Mouse (Mus musculus) heart, embryonic 16.5 days (tissue): ENCODE measurements around the gene Mars2. TPM values are rescaled to one million over a fixed set of nuclear protein-coding genes. Genes with fewer than 3 reads are reported as not detected.
A peak's percentile ranks its signal among the peaks of the same experiment; 100 is the strongest.

Experiments used
- ATAC-seq: fragments of 200-750 bp; cut with Nextera tagmentation; replicated peaks from 2 replicates; pipeline ENCODE4 v1.8.0; 2017; ENCODE audit warnings: moderate number of reproducible peaks; ENCODE audit not compliant: insufficient read depth, low FRiP score; ENCODE audit errors: extremely low read depth
- H3K27ac ChIP-seq: fragments of 300-500 bp; sonication (generic); 2 replicates; pipeline ENCODE4 v1.5.1; 2014; ENCODE audit warnings: mild to moderate bottlenecking, low read length, control low read depth, moderate library complexity
- H3K27me3 ChIP-seq: fragments of 300-500 bp; sonication (generic); 2 replicates; pipeline ENCODE4 v1.6.1; 2014; ENCODE audit warnings: low read length, mixed read lengths; ENCODE audit not compliant: control insufficient read depth, insufficient read depth
- H3K36me3 ChIP-seq: fragments of 300-500 bp; sonication (generic); 2 replicates; pipeline ENCODE4 v1.6.1; 2014; ENCODE audit not compliant: control insufficient read depth, insufficient read depth
- H3K4me1 ChIP-seq: fragments of 300-500 bp; sonication (generic); 2 replicates; pipeline ENCODE4 v1.6.1; 2014; ENCODE audit warnings: low read length, mixed read lengths; ENCODE audit not compliant: control insufficient read depth, insufficient read depth
- H3K4me2 ChIP-seq: fragments of 300-500 bp; sonication (generic); 2 replicates; pipeline ENCODE4 v1.6.1; 2014; ENCODE audit warnings: low read depth, mild to moderate bottlenecking, control low read depth, low read length
- H3K4me3 ChIP-seq: fragments of 300-500 bp; sonication (generic); 2 replicates; pipeline ENCODE4 v1.5.1; 2014; ENCODE audit warnings: mild to moderate bottlenecking, control low read depth, low read length
- H3K9ac ChIP-seq: fragments of 300-500 bp; sonication (generic); 2 replicates; pipeline ENCODE4 v1.6.1; 2014; ENCODE audit warnings: low read length, control low read depth
- H3K9me3 ChIP-seq: fragments of 300-500 bp; sonication (generic); replicated peaks from 2 replicates; pipeline ENCODE4 v1.6.1; 2016; ENCODE audit warnings: low read length; ENCODE audit not compliant: control insufficient read depth
- WGBS: fragments of 180-500 bp; shearing (Covaris S2); extraction: QIAGEN DNeasy Blood & Tissue Kit; methylation state at CpG from one replicate; pipeline ENCODE4 v1.1.7; 2014; 5-methylcytosine and 5-hydroxymethylcytosine counted together
- polyA plus RNA-seq: library from polyadenylated mRNA; unstranded; fragments of >200 nt; fragmentation: Nextera tagmentation; extraction: Ambion mirVana; gene quantifications from 2 replicates; pipeline ENCODE4 v1.2.1, GENCODE M21; 2015

The Mars2 gene
- 3.8 and 4.0 TPM in 2 replicates for polyA plus RNA-seq

DNA sequence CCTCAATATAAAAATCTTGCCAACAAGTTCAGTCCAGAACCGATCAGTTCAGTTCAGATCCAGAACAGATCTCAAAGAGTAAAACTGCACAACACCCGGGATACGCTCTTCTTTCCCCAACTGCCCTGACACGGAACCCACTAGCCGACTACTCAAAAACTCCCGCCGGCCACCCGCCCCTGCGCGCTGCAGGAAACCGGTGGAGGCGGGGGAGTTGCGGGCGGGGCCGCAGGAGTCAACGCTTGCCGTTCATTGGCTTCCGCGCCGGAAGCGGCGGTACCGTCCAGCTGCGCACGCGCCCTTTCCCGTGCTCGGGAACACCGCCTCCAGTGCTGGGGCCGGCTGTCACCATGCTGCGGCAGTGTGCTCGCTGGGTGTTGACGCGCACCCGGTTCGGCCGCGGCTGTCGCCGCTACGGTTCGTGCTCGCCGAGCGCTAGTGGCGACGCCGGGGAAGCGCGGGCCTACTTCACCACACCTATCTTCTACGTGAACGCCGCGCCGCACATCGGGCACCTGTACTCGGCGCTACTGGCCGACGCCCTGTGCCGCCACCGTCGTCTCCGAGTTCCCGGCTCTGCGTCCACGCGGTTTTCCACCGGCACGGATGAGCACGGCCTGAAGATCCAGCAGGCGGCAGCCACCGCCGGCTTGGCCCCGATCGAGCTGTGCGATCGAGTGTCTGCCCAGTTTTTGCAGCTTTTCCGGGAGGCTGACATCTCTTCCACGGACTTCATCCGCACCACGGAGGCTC is at the start of gene Mars2:
TSS of gene Mars2 (plus strand) at position 288 of the 753 bp plus-strand sequence.
- Histone ChIP-seq H3K4me2 (peak within 1 kb of the TSS; percentile 99), H3K9ac (peak within 1 kb of the TSS; percentile 82), H3K27ac (peak within 1 kb of the TSS; percentile 65), H3K4me3 (peak within 1 kb of the TSS; percentile 92), H3K4me1 (peaks cover 22% of the 10 kb centered on the region), H3K36me3 (no peaks in the 10 kb centered on the region), H3K27me3 (no peaks in the 10 kb centered on the region), H3K9me3 (no peaks in the 10 kb centered on the region)
- peak; percentile 99 for ATAC-seq
- WGBS = under 1% methylated on average over 82 of the region's 82 CpGs

DNA sequence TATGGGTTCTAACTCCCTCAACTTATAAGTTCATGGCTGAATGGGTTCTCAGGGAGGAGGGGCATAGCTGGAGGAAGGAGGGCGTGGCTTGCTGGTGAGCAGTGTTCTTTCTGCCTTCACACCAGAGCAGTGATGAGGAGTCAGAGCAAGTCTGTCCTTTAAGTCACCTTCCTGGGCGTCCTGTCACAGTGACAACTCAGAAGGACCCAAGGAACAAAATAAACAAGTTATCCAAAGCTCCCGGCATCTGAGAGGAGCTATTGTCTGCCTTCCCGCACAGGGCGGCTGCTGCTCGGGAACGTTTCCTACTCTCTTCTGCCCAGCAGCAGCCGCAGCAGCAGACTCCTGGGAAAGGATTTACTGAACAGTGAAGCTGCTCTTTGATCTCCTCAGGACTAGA is 45.0 kb upstream of the Mars2 start:
- peaks cover 6% of the 10 kb centered on the region; the same call in 1 of the 2 replicates for H3K36me3 ChIP-seq
- H3K4me3 ChIP-seq = peak overlapping the region; percentile 31
- no peaks in the 10 kb centered on the region for H3K9me3 ChIP-seq
- 16% methylated on average over 8 of the region's 8 CpGs for WGBS
- H3K27ac ChIP-seq = peak overlapping the region; percentile 8; the same call in 1 of the 2 replicates
- peak overlapping the region; percentile 32 for H3K9ac ChIP-seq
- ATAC-seq = no peak; the same call in 1 of the 2 replicates
- H3K27me3 ChIP-seq = no peaks in the 10 kb centered on the region
- H3K4me2 ChIP-seq = peak overlapping the region; percentile 58
- peaks cover 20% of the 10 kb centered on the region for H3K4me1 ChIP-seq

DNA sequence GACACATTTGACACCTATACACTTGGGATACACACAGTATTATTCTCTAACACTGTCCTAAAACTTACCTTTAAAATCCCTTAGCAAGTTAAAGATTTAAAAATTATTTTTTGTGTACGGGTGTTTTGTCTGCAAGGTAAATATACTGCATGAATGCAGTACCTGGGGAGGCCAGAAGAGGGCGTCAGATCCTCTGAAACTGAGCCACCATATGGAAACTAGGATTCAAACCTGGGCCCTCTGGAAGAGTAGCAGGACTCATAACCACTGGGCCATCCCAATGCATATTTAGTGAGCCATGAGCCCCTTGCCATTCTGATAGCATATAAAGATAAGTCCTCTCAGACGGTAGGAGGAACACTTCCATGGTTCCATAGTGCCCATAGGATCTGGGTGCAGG is 44.2 kb upstream of the Mars2 start:
- peaks cover 20% of the 10 kb centered on the region for H3K4me1 ChIP-seq
- H3K27ac ChIP-seq = peak overlapping the region; percentile 56
- no peak overlapping the region for H3K9ac ChIP-seq
- H3K4me2 ChIP-seq = no peak overlapping the region
- no peaks in the 10 kb centered on the region for H3K9me3 ChIP-seq
- no peaks in the 10 kb centered on the region for H3K27me3 ChIP-seq
- peaks cover 6% of the 10 kb centered on the region; the same call in 1 of the 2 replicates for H3K36me3 ChIP-seq
- 52% methylated on average over 3 of the region's 3 CpGs for WGBS
- H3K4me3 ChIP-seq = no peak overlapping the region
- ATAC-seq = no peak

DNA sequence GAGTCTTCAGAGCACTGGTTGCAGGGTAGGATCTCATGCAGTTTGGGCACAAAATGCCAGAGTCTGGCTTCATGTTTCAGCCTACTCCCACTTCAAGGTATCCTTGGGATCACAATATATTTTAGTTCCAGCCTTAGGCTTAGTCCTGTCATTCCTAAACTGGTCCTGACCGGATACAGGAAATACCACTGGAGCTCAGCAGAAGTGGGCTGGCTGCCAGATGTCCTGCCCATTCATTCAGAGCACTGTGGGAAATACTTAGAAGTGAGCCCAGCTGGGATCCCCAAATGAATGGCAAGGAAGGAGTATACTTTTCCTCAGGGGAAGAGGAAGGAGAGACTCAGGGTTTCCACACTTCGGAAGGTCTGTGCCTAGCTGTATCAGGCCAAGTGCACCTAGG is 43.7 kb upstream of the Mars2 start:
- Histone ChIP-seq H3K4me1 (peaks cover 20% of the 10 kb centered on the region), H3K4me2 (no peak overlapping the region), H3K9ac (no peak overlapping the region), H3K36me3 (peaks cover 6% of the 10 kb centered on the region; the same call in 1 of the 2 replicates), H3K4me3 (no peak overlapping the region), H3K9me3 (no peaks in the 10 kb centered on the region), H3K27me3 (no peaks in the 10 kb centered on the region), H3K27ac (peak overlapping the region; percentile 56)
- WGBS = 18% methylated on average over 2 of the region's 2 CpGs
- peak; percentile 68 for ATAC-seq

DNA sequence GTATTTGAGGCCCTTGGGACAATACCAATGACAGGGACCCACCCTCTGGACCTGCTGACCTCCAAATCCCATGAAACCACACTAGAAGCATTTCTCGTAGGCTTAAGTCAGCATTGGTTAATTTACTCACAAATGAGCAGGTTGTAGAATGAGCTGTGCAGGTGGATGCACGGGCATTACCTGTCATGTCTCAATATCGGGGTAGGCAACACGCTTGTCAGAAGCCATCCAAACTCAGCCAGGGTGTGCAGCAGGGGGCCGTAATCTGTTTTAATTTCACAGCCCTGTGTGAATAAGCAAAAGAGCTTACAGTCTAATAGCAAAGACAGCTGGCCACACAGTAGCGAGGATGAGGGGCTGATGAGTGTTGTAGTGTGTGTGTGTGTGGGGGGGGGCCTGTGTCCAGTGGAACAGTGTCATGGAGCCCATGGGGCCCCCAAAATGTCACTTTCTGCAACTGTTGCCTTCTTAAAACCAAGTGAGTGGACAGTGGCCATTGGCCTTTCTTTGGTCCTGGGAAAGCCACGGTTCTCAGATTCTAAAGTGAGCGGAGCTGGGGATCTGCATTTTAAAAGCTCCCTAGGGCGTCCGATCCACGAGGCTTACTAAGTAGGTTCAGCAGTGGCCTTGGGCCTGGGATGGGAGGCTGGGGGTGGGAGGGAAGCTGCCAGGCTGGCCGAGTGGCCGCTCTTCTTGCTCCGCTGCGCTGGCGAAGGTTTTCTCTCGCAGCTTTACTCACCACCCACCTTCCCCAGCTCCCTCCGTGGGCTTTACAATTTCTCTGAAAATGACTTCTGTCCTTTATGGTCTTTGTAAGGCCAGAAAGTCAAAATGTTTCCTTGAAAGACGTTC is 42.7 kb upstream of the Mars2 start:
- Histone ChIP-seq H3K36me3 (peaks cover 6% of the 10 kb centered on the region; the same call in 1 of the 2 replicates), H3K4me1 (peaks cover 20% of the 10 kb centered on the region), H3K9ac (no peak overlapping the region), H3K4me3 (no peak overlapping the region), H3K9me3 (no peaks in the 10 kb centered on the region), H3K27ac (peak overlapping the region; percentile 9; the same call in 1 of the 2 replicates), H3K4me2 (no peak overlapping the region), H3K27me3 (no peaks in the 10 kb centered on the region)
- WGBS = 65% methylated on average over 19 of the region's 19 CpGs
- no peak for ATAC-seq

DNA sequence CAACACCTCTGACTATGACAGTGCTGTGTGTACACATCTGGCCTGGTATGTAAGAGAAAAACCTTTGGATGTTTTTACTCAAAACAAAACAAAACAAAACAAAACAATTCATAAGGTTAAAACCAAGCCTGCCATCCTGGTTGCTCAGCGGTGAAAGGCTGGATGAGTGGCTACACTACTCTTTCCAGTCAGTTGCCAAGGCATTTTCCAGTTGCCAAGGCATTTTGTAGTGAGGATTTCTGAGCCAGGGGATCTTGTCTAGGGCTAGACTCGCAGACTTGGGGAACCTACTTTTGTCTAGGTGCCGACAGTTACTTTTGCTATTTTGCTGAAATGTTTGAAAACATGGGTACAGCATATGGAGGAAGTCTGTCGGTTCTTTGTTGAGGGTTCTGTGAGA is 42.0 kb upstream of the Mars2 start:
- ATAC-seq = no peak
- H3K27me3 ChIP-seq = no peaks in the 10 kb centered on the region
- H3K27ac ChIP-seq = no peak overlapping the region
- no peak overlapping the region for H3K4me2 ChIP-seq
- peaks cover 20% of the 10 kb centered on the region for H3K4me1 ChIP-seq
- 74% methylated on average over 4 of the region's 4 CpGs for WGBS
- H3K9me3 ChIP-seq = no peaks in the 10 kb centered on the region
- H3K4me3 ChIP-seq = no peak overlapping the region
- H3K9ac ChIP-seq = no peak overlapping the region
- peaks cover 6% of the 10 kb centered on the region; the same call in 1 of the 2 replicates for H3K36me3 ChIP-seq

DNA sequence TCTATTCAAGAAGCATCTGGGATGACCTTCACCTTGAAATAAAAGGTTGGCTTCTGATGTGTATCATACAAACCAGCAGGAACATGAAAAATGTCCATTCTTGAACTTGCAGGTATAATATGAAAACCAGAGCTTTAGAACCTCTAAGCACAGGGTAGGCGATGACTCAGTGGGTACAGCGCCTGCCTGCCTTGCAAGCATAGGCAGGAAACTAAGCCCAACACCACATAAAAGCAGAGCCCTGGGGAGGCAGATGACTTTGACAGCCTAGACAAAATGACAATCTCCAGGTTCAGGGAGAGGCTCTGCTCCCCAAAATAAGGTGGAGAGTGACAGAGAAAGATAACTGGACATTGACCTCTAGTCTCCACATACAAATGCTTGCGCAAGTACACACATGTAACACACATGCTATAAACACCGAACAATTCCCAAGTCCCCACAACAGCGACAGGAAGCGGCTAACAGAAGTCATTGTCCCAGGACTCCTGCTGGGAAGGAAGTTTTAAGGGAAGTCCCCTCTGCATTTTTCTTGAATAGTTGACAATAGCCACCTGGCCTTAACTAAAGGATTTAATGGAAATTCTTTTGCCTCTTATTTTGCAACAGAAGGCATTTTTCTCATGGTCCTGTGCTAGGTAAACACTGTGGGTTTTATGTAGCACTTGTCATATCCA is 40.5 kb upstream of the Mars2 start:
- no peaks in the 10 kb centered on the region for H3K27me3 ChIP-seq
- H3K4me3 ChIP-seq = no peak overlapping the region
- peaks cover 23% of the 10 kb centered on the region for H3K4me1 ChIP-seq
- no peak overlapping the region for H3K4me2 ChIP-seq
- peak overlapping the region; percentile 67 for H3K27ac ChIP-seq
- H3K9me3 ChIP-seq = no peaks in the 10 kb centered on the region
- peaks cover 3% of the 10 kb centered on the region; the same call in 1 of the 2 replicates for H3K36me3 ChIP-seq
- no peak for ATAC-seq
- WGBS = 46% methylated on average over 6 of the region's 6 CpGs
- no peak overlapping the region for H3K9ac ChIP-seq

DNA sequence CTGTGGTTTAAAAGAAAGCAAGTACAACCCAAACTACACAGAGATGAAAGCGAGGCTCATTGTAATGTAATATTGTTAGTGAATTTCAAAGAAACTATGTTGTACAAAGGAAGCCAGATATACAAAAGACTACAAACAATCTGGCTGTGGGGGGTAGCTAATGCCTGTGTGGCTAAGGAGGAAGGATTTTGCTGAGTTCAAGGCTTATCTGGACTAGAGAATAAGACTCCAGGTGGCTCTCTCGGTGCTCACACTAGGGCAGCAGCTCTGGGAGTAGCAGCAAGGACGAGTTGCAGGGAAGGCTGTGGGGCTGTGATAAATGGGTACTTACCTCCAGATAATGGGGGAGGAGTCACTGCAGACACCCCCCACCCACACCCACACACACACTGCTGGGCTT is 38.3 kb upstream of the Mars2 start:
- no peak overlapping the region for H3K9ac ChIP-seq
- no peak for ATAC-seq
- H3K9me3 ChIP-seq = no peaks in the 10 kb centered on the region
- no peak overlapping the region for H3K4me3 ChIP-seq
- H3K27me3 ChIP-seq = no peaks in the 10 kb centered on the region
- WGBS = 41% methylated on average over 3 of the region's 3 CpGs
- H3K4me2 ChIP-seq = no peak overlapping the region
- H3K36me3 ChIP-seq = peaks cover 5% of the 10 kb centered on the region; the same call in 1 of the 2 replicates
- no peak overlapping the region for H3K27ac ChIP-seq
- H3K4me1 ChIP-seq = peaks cover 20% of the 10 kb centered on the region
